Mouse (Mus musculus): Measurements from ENCODE around the gene Lsm3. TPM values are rescaled to one million over a fixed set of nuclear protein-coding genes. Genes with fewer than 3 reads are reported as not detected.
"Not testable (repeated sequence)": the region's sequence is repeated elsewhere in the genome, so short reads cannot be mapped to it uniquely, and the experiment has no call there.

Lsm3 gene
- 10 to 100 TPM; 57.9 to 64.0 TPM for total RNA-seq (2021)

DNA sequence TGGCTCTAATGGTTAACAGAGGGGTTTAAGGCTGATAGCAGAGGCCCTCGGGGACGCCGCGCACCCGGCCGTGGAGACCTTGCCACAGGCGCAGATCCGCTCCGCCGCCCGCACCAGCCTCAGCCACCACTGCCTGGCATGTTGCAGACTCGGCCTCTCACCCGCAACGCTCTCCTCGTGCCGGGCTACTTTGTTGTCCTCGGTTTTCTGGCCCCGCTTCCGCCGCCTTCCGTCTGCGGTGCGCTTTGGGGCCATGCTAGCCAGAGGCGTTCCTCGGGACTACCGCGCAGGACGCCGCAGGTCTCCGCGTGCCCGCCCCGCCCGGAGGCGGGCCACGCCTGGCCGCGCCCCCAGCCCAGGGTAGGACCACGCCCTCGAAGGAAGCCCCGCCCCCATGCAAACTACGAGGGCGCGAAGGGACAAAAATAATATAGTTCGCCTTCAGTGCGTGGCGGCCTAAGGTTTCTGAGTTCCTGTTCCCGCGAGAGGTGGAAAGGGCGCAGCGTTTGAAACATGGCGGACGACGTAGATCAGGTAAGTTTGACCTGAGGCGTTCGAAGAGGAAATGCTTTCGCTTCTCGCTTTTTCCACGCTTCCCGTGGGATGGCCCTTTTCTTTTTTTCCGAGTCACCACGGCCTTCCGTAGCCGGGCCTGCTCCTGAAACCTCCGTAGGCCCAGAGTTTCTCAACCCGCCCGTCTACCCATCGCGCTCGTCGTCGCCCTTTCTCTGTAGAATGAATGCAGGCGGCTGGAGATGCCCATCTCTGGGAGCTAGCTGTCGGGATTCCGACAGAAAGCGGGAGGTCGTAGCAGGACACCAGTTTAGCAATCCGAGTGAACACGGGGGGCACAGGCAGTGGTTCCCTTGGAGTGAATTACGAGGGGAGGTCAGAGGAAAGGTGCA is at the start of gene Lsm3, which contains the start of gene Xpc:
TSS of gene Lsm3 (plus strand) at position 384 of the 905 bp plus-strand sequence.
TSS of gene Xpc (minus strand) at position 344 of the 905 bp plus-strand sequence.
- intact Hi-C loops (cut with DNase I) = loop anchor here (2.0 to 10.0 kb wide), 4 partner anchors 41 to 351 kb away; no protein-coding TSS in a partner anchor
- DNase-seq (ENCODE audit: low spot score) = peak; percentile 94

DNA sequence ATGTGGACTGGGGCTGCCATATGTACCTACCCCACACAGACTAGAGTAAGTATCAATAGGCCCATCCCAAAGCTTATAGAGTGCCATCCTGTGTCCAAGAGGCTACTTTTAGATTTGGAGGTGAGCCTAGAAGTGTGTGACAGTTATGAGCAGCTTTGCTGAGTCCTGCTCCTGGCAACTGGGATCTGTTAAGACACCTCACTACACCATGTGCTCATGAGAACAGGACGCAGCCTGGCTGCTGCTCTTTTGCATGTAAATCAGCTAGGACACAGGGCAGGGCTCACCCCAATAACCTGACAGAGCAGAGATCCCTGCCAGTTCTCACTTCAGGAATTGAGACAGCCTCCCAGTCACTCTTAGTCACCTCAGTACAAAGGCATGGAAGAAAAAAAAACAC is 48.6 kb upstream of the Lsm3 start:
- DNase-seq (ENCODE audit: low spot score) = no peak
- intact Hi-C loops (cut with DNase I) = no loop called here

DNA sequence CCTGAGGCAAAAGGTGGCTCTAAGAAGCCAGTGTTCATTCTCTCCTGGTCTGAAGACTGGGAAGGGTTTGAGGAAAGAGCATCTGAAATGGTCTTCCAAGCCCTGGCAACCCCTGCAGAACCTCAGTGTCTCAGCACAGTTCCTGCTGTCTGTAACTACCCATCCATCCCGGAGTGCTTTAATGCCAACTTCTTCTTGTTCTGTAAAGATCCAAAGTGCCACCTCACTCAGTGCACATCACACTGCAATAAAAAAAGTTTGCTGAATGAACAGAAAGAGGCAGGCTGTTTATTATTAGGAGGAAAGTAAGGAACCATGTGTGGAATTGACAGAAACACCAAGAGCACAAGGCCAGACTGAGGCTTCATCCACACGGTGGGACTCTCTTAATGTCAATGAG is 45.0 kb upstream of the Lsm3 start:
- intact Hi-C loops (cut with DNase I) = no loop called here

DNA sequence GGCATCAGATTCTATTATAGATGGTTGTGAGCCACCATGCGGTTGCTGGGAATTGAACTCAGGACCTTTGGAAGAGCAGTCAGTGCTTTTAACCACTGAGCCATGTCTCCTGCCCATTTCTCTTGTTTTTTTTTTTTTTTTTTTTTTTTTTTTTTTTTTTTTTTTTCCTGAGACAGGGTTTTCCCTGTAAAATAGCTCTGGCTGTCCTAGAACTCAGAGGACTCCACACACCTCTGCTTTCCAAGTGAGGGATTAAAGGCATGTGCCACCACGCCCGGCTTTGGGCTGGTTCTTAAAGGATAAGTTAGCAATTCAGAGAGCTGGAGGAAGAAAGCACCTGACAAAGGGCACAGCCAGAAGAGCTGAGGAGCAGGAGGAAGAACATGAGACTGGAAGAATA is 44.3 kb upstream of the Lsm3 start:
- intact Hi-C loops (cut with DNase I); DNase-seq (ENCODE audit: low spot score): not testable (repeated sequence)

More for the DNA sequence above, 45.0 kb upstream of the Lsm3 start:
- no peak for DNase-seq (ENCODE audit: low spot score)

DNA sequence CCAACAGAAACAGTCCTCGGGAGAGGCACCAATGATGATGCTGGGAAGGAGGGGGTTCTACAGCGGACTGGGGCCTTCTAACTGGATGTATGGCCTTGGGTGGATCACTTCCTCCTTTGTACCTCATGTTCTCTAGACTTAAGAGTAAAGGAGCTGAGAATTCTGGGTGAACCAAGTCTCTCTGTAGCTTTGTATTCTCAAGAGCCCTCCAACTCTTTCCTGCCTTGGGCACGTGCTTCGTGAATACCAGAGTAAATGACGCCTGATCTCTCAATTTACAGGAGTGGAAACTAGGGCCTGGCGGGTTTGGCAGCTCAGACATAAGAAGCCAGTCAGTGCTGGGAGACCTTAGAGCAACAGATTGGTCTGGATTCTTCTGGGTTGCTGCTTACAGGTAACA is 43.4 kb upstream of the Lsm3 start:
- intact Hi-C loops (cut with DNase I) = loop anchor here (2.0 kb wide), 1 partner anchor 32 kb away; no protein-coding TSS in a partner anchor

DNA sequence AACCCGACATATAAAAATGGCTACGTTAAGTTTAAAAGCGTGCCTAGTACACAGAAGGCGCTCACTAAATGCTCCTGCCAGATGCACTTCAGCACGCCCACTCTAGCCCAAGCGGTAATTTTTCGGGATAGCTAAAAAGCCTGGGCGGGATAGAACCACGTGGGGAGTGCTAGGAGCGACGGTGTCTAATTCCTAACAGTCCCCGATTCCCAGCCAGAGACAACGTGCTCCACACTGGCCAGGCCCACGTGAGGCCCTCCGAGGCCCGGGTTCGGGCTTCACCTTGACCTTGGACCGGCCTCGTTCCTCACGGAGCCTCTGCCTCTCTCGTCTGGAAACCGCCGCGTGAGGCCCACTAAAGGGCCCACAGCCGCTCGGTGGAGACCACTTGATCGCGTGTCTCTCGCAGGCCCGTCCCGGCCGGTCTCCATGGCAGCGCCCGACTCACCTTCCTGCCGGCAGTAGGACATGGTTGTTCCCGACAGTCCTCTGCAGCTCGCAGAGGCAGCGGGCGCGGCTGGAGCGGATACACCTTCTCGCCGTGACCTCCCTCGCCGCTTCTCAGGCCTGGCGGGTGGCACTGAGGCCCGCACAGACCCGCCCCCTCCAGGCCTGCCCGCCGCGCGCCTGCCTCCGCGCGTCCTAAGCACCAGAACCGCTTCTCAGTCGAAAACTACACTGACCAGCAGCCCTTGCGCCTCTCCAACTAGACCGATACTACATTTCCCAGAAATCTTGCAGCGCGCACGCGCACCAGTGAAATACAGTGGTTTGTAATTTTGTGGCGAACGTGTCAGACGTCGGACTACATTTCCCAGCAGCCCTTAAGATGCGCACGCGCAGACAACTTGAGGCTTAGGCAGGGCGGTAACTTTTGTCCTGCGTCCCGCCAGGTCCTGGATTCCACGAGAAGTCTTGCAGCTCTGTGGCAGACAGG is 42.6 kb upstream of the Lsm3 start, which contains the start of the genes Chchd4 and Tmem43:
TSS of gene Chchd4 (minus strand) at position 679 of the 937 bp plus-strand sequence.
TSS of gene Tmem43 (plus strand) at position 836 of the 937 bp plus-strand sequence.
- DNase-seq (ENCODE audit: low spot score) = peak; percentile 98
- intact Hi-C loops (cut with DNase I) = loop anchor here (2.0 kb wide), 1 partner anchor 32 kb away; no protein-coding TSS in a partner anchor

More for the DNA sequence above, 43.4 kb upstream of the Lsm3 start:
- DNase-seq (ENCODE audit: low spot score) = no peak

DNA sequence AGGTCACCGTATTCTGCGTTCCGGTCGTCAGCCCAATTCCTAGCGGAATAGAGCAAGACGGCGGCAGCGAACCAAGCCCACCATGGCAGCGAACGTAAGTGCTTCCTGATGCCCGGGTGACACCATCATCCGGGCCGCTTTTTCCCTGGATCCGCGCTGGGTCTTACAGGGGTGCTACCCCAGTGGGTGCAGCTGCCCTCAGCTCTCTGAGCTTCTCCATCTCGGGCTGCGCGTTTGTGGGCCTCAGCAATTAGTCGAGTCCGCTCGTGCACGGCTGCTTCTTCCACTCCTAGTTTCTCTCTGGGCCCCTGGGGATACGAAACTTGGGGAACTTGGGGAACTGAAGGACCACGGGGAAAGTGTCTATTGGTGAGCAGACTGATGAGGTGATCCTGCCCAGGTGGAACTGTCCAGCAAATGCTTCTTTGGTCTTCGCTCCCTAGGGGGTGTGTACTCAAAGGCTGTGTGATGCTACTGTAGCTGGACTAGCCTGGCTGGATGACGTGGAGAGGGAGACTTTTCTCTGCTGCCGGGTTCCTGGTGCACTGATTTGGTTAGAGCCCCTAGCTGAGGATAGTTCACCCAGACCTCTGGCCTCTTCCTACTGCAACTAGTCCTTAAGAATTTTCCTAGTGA is 41.8 kb upstream of the Lsm3 start:
- no peak for DNase-seq (ENCODE audit: low spot score)
- intact Hi-C loops (cut with DNase I) = loop anchor here (2.0 kb wide), 2 partner anchors 33 to 41 kb away; partner anchors contain the start of genes Lsm3 and Xpc

DNA sequence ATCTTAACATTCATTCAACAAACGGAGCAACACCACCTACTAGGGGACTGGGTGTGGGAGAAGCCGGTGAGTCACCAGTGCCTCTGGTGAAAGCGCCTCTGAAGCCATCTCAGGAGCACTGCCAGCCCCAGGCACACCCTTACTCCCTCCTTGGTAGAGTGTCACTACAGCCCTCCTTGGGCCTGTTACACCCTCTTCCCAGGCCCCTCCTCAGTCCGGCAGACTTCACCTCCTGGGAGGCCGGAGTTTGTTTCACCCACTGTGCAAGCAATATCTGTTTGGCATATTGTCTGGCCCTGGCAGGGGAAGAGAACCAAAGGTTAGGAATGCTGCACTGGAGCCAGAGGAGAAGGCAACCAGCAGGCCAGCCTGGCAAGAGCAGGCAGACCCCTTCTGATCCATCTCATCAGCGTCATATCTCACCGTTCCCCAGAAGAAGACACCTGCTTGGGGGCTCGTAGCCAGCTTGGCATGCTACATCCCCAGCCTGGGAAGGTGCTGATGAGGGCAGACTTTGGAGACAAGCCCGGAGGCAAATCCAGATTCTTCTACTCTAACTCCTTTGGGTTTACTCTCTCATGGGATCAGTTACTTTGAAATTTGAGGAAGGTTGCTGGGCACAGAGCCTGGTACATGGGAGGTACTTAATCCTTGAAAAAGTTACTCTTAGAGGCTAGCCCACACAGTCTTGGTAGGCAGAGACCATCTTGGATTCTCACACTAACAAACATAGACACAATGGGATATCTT is 41.1 kb upstream of the Lsm3 start:
- DNase-seq (ENCODE audit: low spot score) = no peak
- intact Hi-C loops (cut with DNase I) = loop anchor here (2.0 kb wide), 1 partner anchor 40 kb away; the partner anchor contains the start of genes Lsm3 and Xpc

DNA sequence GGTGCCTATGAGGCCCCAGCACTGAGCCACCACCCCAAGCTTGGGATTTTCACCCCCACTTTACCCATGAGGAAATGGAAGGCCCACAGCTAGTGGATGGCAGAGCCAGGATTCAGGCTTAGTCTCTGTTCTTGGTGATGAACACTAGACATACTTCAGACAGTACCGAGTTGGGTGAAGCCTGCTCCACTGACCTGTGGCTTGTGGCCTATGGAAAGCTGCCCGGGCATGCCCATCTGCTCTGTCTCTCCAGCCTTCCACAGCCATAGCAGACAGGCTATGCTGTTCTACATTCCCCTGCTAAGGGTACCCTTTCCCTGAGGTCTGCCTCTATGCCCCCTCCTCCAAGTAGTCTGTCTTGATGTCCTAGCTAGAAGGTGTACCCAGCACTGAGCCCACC is 39.2 kb upstream of the Lsm3 start:
- intact Hi-C loops (cut with DNase I) = no loop called here
- no peak for DNase-seq (ENCODE audit: low spot score)

DNA sequence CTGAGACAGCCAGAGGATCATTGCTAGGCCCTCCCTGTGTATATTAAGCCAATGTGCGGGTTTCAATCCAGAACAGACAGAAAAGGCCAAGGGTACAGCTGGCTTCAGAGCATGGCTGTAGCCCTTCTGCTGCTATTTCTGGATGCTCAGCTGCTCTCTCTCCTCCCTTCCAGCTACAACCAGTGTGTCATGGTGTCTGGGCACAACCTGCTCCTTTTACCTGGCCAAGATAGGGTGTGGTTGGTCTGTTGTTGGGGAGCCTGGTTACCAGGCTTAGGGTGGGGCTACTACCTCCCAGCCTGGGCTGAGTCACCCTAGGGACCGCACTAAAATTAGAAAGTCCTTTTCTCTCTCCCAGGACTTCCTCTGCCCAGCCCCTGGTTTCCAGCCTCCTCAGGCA is 32.4 kb upstream of the Lsm3 start:
- no peak for DNase-seq (ENCODE audit: low spot score)
- intact Hi-C loops (cut with DNase I) = no loop called here

DNA sequence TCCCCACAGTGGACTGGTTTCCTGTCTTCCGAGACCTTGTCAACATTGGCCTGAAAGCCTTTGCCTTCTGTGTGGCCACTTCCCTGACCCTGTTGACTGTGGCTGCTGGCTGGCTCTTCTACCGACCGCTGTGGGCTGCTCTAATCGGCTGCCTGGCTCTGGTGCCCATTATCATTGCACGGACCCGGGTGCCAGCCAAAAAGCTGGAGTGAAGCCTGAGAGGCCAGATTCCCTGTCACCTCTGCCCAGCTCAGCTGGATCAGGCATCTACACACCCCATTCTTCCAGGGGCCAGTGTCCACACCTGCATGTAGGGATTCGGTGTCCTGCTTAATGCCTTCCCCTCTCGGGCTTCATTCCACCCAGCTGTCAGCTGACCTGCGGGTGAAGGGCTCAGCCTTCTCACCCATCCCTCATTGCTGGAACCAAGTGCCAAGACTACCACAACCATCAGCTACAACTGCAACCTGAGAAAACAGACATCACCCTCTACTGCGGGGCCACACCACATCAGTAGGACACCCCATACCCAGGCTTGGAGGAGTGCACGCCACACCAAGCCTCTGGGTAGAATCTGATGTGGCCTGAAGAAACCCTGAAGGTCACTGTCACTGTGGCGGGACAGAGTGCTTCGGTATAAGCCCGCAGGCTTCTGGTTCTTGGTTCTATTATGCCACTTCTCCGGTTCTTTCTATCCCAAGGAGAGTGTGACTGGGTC is 28.8 kb upstream of the Lsm3 start:
- DNase-seq (ENCODE audit: low spot score) = no peak
- intact Hi-C loops (cut with DNase I) = no loop called here

DNA sequence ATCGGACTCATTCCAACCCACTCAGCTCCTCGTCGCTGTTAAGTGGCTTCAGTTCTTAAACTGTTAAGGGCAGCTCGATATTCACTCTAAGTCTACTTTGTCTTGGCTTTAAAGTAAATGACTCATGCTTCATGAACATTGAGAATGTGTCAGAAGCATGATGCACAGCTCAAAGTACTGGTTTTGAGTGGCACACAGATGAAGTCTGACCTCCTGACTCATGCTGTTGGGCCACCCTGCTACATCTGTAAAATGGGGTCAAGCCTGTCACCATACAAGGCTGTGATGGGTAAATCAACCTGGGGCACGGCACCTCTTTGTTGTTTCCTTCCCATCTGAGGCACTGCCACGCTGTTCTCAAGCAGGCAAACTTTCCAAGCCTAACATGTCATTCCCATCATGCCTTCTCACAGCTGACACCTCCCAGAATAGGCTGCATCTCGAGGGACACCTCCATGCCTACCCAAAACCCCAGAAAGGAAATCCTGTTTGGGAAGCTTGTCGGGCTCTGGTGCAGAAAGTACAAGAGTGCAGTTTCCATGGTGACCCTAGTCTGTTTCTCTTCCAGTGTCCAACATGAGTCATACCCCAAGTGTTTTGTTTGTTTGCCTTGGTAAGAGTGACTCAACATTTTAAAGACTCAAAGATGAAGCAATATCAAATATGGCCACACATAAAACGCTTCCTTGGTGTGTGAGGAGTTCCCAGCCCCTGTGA is 27.1 kb upstream of the Lsm3 start:
- intact Hi-C loops (cut with DNase I) = no loop called here

DNA sequence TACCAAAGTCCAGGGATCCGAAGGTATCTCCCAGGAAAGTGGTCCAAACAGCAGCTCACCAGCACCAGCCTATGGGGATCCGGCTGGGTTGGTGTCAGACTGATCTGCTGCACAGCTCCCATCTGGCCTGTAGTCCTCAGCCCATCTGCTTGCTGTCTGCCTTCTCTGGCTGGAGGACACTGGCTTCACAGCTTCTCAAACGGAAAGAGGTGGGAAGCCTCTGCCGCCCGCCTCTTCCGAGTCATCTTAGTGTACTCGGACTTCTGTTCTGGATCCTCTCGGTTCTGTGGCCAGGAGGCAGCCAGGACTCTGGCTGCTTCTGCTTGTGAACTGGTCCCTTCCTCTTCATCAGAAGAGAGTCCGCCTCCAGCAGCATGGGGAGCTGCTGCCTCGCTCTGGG is 25.9 kb upstream of the Lsm3 start:
- intact Hi-C loops (cut with DNase I) = no loop called here
- DNase-seq (ENCODE audit: low spot score) = peak; percentile 23

More for the DNA sequence above, 27.1 kb upstream of the Lsm3 start:
- peak; percentile 31 for DNase-seq (ENCODE audit: low spot score)

DNA sequence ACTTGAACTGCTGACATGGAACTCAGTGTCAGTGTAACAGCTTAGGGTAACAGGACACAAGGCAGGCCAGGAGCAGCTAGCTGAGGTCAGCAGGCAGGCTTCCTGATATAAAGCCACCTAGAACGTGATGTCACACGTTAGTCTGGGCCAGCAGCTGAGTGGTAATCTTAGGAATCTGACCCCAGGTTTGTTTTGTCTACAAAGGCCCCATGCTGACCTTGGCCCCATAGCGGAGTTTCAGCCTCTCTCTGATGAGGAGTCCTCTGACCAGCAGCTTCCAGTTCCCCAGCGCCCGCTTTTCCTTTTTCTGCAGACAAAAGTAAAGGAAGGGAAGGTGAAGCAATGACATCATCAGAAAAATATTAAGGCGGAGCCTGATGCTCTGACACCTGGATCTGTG is 24.7 kb upstream of the Lsm3 start:
- intact Hi-C loops (cut with DNase I) = no loop called here

DNA sequence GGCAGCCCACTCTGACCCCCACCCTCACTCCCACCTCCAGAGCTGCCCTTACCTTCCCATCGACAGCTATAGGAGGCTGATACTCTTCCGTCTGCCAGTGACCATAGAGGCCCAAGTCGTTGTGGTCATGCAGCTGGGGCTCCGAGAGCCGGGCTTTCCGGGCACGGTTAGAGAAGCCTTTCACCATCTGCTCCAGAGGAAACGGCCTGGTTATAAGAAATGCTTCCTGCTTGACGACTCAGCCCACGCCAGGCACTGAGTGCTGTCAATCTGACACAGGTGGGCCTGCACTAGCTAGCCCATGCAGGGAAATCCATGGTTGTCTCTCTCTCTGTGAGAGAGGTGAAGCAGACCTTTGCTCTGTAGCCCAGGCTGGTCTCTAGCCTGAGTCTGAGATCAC is 22.7 kb upstream of the Lsm3 start:
- intact Hi-C loops (cut with DNase I) = no loop called here
- DNase-seq (ENCODE audit: low spot score) = no peak

More for the DNA sequence above, 24.7 kb upstream of the Lsm3 start:
- DNase-seq (ENCODE audit: low spot score) = no peak

DNA sequence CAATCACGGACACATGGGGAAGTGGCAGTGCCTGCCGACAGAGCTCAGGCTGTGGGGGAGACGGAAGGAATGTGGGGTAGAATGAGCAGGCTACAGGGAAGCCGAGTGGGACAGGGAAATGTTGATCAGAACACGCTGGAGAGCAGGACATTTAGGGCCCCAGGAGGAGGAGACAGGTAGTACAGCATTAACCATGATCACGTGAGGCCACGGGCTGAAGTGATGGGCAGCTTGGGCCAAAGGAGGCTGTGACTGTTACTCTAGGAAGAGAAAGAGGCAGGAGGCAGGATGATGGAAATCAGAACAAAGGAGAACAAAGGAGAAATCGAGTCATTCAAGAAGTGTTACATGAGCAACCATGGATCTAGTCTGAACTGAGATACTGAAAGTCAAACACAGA is 21.2 kb upstream of the Lsm3 start:
- no peak for DNase-seq (ENCODE audit: low spot score)
- intact Hi-C loops (cut with DNase I) = no loop called here

DNA sequence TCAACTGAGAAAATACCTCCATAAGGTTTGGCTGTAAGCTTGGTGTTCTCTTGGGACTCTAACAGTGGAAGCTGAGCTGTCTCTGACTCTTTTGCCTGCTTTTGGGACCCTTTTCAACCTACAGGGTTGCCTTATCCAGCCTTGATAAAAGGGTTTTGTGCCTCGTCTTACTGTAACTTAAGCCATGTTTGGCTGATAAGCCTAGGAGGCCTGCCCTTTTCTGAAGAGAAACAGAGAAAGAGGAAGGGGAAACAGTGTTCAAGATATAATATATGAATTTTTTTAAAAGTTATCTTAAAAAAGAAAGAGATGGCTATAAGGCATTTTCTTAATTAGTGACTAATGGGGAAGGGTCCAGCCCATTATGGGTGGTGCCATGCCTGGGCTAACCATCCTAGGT is 12.4 kb upstream of the Lsm3 start:
- intact Hi-C loops (cut with DNase I) = no loop called here
- DNase-seq (ENCODE audit: low spot score) = no peak

DNA sequence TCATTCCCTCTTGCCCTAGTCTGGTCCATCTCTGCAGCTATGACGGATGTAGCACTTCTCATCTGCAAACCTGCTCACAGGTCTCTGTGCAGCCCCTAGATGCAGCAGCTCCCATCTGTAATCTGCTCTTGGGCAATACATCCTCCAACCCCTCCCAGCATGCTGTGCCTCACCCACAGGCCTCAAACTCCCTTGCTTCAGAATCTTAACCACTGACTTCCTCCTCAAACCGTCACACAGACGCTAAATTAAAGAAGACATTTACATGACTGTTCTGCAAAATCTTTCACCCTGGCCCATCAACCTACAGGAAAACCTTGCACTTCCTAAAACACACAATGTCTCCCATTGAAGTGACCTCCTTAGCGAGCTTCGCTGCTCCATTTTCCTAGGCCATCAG is 9.7 kb upstream of the Lsm3 start:
- intact Hi-C loops (cut with DNase I) = no loop called here
- no peak for DNase-seq (ENCODE audit: low spot score)
